9 mouse cellular contexts compared by ENCODE assay signal in the genomic region with DNA sequence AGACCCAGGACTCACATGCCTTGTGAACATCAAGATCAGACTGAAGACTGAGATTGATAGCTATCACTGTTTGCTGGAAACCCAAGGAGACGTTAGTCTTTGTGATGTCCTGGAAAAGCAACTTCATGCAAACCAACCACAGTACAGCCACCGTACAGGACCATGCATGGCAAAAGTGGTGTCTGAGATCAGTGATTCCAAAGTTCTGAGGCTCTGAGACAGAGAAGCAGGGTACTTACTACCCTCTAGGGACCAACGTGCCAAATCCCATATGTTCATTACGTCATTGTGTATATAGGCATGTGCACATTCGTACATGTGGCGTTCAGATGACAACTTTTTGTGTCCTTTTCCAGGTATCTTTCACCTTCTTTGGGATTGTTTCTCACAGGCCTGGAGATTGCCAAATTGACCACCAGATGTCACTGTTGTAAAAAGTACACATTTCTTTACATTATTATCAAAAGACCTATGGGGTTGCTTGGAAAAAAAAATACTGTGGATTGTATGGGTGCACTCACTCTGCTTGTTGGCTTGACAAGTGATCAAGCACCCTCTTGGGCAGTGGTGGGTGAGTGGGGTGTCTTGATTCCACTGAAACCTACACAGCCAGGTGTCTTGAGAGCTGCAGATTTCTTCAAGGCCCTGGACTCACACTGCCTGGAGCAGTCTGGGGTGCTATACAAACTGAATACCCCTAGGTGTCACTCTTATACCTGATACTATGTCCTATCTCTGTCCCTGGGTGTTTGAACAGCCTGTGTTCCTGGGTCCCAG. TPM values are rescaled to one million over a fixed set of nuclear protein-coding genes. Genes with fewer than 3 reads are reported as not detected.
DNase-seq lines count a peak whose midpoint lies in the region; ATAC-seq and TF ChIP-seq lines count a peak whose summit lies in the region.
"Had no signal": no experiment of that assay in that cellular context is flagged by ENCODE, and none has a peak within 500 bp of the region (broad histone marks: within the 10 kb centered on the region; RNA-seq: fewer than 3 reads in every experiment).

No protein-coding gene starts in this region.

- TF ChIP-seq CTCF in kidney, postnatal 0 days (IDR thresholded peaks at IDR 0.05; ENCODE audit: low read depth) = peak; percentile 62

- ATAC-seq in forebrain, embryonic 16.5 days = peak; percentile 88
- ATAC-seq in kidney, postnatal 0 days (replicated peaks; ENCODE audit: low FRiP score, low read depth) = peak; percentile 68
- peak; percentile 79 for ATAC-seq in neural tube, embryonic 13.5 days (ENCODE audit: low read depth)

- H3K9me3 ChIP-seq in forebrain, embryonic 16.5 days (ENCODE audit: control insufficient read depth, low read length) = no peaks in the 10 kb centered on the region
- H3K9me3 ChIP-seq in kidney, postnatal 0 days (replicated peaks; ENCODE audit: low read length) = no peaks in the 10 kb centered on the region
- H3K9me3 ChIP-seq in neural tube, embryonic 13.5 days = no peaks in the 10 kb centered on the region

- no peaks in the 10 kb centered on the region for H3K36me3 ChIP-seq in forebrain, embryonic 16.5 days (ENCODE audit: control insufficient read depth, insufficient read depth)
- no peaks in the 10 kb centered on the region for H3K36me3 ChIP-seq in kidney, postnatal 0 days (ENCODE audit: insufficient read depth, low read length)
- no peaks in the 10 kb centered on the region for H3K36me3 ChIP-seq in neural tube, embryonic 13.5 days

- no peak overlapping the region for H3K4me2 ChIP-seq in forebrain, embryonic 16.5 days (ENCODE audit: low read length)
- H3K4me2 ChIP-seq in kidney, postnatal 0 days (ENCODE audit: low read length) = no peak overlapping the region
- H3K4me2 ChIP-seq in neural tube, embryonic 13.5 days = no peak overlapping the region

- WGBS in forebrain, embryonic 16.5 days = 57% methylated on average over 6 of the region's 6 CpGs
- WGBS in kidney, postnatal 0 days = 55% methylated on average over 6 of the region's 6 CpGs
- WGBS in neural tube, embryonic 13.5 days = 58% methylated on average over 6 of the region's 6 CpGs

- no peak overlapping the region for H3K27ac ChIP-seq in forebrain, embryonic 16.5 days (ENCODE audit: low read length)
- no peak overlapping the region for H3K27ac ChIP-seq in kidney, postnatal 0 days
- no peak overlapping the region for H3K27ac ChIP-seq in neural tube, embryonic 13.5 days (replicated peaks)
- H3K27ac ChIP-seq: macrophage had no signal

- H3K9ac ChIP-seq in forebrain, embryonic 16.5 days (replicated peaks; ENCODE audit: low read depth, low read length) = no peak overlapping the region
- H3K9ac ChIP-seq in kidney, postnatal 0 days (ENCODE audit: low read depth, low read length) = no peak overlapping the region
- no peak overlapping the region for H3K9ac ChIP-seq in neural tube, embryonic 13.5 days

- no peak overlapping the region for H3K4me3 ChIP-seq in forebrain, embryonic 16.5 days (replicated peaks; ENCODE audit: low read length)
- no peak overlapping the region for H3K4me3 ChIP-seq in kidney, postnatal 0 days (replicated peaks; ENCODE audit: low read depth, low read length)
- no peak overlapping the region for H3K4me3 ChIP-seq in neural tube, embryonic 13.5 days

- no peaks in the 10 kb centered on the region for H3K4me1 ChIP-seq in forebrain, embryonic 16.5 days (replicated peaks; ENCODE audit: control insufficient read depth, insufficient read depth, low read length)
- no peaks in the 10 kb centered on the region for H3K4me1 ChIP-seq in kidney, postnatal 0 days (replicated peaks; ENCODE audit: insufficient read depth, low read length)
- no peaks in the 10 kb centered on the region for H3K4me1 ChIP-seq in neural tube, embryonic 13.5 days (replicated peaks)

- peak; percentile 16 for DNase-seq in cerebellum, adult 11 months
- DNase-seq in cerebellum, postnatal 4 days (ENCODE audit: low spot score in 2 of 2) = no peak
- DNase-seq in urinary bladder, postnatal 14 days (ENCODE audit: low spot score) = peak; percentile 22
- no peak for DNase-seq in urinary bladder, adult 2 months (ENCODE audit: low spot score)
- DNase-seq in kidney, postnatal 0 days (ENCODE audit: low spot score) = peak; percentile 71
- no peak for DNase-seq in testis, postnatal 14 days (ENCODE audit: low spot score)

- no peaks in the 10 kb centered on the region for H3K27me3 ChIP-seq in forebrain, embryonic 16.5 days (replicated peaks; ENCODE audit: control insufficient read depth, insufficient read depth, low read length)
- H3K27me3 ChIP-seq in kidney, postnatal 0 days (ENCODE audit: insufficient read depth, low read length) = no peaks in the 10 kb centered on the region
- H3K27me3 ChIP-seq in neural tube, embryonic 13.5 days = no peaks in the 10 kb centered on the region

RNA-seq across cellular contexts. Expression of a gene that starts 17.8 kb away (rescaled TPM):
- polyA plus RNA-seq in urinary bladder, adult 2 months (2012; rRNA removed) = 0.97 and 1.3 TPM in 2 replicates
- polyA plus RNA-seq in forebrain, embryonic 16.5 days (2015; fragmentation: Nextera tagmentation; extraction: Ambion mirVana) = 0.16 TPM in 1 of 2 replicates, not detected in the other
- polyA plus RNA-seq in kidney, postnatal 0 days (2015; fragmentation: Nextera tagmentation; extraction: Ambion mirVana) = 0.08 and 0.24 TPM in 2 replicates
- polyA plus RNA-seq in neural tube, embryonic 13.5 days (2015; fragmentation: Nextera tagmentation; extraction: Ambion mirVana) = not detected in 2 replicates
- polyA plus RNA-seq: macrophage had no signal

RNA-seq across cellular contexts. Expression of a gene that starts 27.8 kb away (rescaled TPM):
- not detected in 2 replicates for polyA plus RNA-seq in urinary bladder, adult 2 months (2012; rRNA removed)
- not detected in 2 replicates for polyA plus RNA-seq in forebrain, embryonic 16.5 days (2015; fragmentation: Nextera tagmentation; extraction: Ambion mirVana)
- not detected in 2 replicates for polyA plus RNA-seq in kidney, postnatal 0 days (2015; fragmentation: Nextera tagmentation; extraction: Ambion mirVana)
- not detected in 2 replicates for polyA plus RNA-seq in neural tube, embryonic 13.5 days (2015; fragmentation: Nextera tagmentation; extraction: Ambion mirVana)
- polyA plus RNA-seq: macrophage had no signal

RNA-seq across cellular contexts. Expression of a gene that starts 31.4 kb away (rescaled TPM):
- polyA plus RNA-seq in urinary bladder, adult 2 months (2012; rRNA removed) = not detected in 2 replicates
- not detected in 2 replicates for polyA plus RNA-seq in forebrain, embryonic 16.5 days (2015; fragmentation: Nextera tagmentation; extraction: Ambion mirVana)
- not detected in 2 replicates for polyA plus RNA-seq in kidney, postnatal 0 days (2015; fragmentation: Nextera tagmentation; extraction: Ambion mirVana)
- not detected in 2 replicates for polyA plus RNA-seq in neural tube, embryonic 13.5 days (2015; fragmentation: Nextera tagmentation; extraction: Ambion mirVana)
- polyA plus RNA-seq: macrophage had no signal

Comparison
In these comparisons a context has a peak if more than half of its experiments do, and no peak if none do; other contexts are left out.
1. DNase-seq: peak in cerebellum, adult 11 months (single experiment), urinary bladder, postnatal 14 days (single experiment) and kidney, postnatal 0 days (single experiment); none in cerebellum, postnatal 4 days (0 of 2), urinary bladder, adult 2 months (single experiment) and testis, postnatal 14 days (single experiment).
2. Peak in every context shown above with its lines, with median percentiles within 50 percentile points of each other: ATAC-seq.